Mouse (Mus musculus) lung, adult 2 months (tissue): Measurements from ENCODE around the gene Uvrag.

Experiments
- CTCF ChIP-seq: fragments of 200-500 bp; IDR thresholded peaks from 2 replicates; pipeline ENCODE4 v1.5.1; 2011; ENCODE audit warnings: mild to moderate bottlenecking, low read length, control low read depth; ENCODE audit not compliant: insufficient read depth
- POLR2A ChIP-seq: fragments of 200-500 bp; IDR thresholded peaks from 2 replicates; pipeline ENCODE4 v1.6.1; 2011; ENCODE audit warnings: low read depth, mild to moderate bottlenecking, control low read depth, low read length, borderline replicate concordance; ENCODE audit errors: extremely low read depth

- TF ChIP-seq CTCF (0 out of 2 replicates have a peak, but pooled peaks have one; percentile 0), POLR2A (no peak)
These were observed 83.8 kb downstream of the Uvrag start for GRCm38 (mm10) chr7:99057053-99057630.
